Mouse (Mus musculus) hindbrain, embryonic 16.5 days (tissue): ENCODE measurements around the gene Gm10668. TPM values are rescaled to one million over a fixed set of nuclear protein-coding genes. Genes with fewer than 3 reads are reported as not detected.
"Not testable (repeated sequence)": the region's sequence is repeated elsewhere in the genome, so short reads cannot be mapped to it uniquely, and the experiment has no call there.

ENCODE experiments used
- ATAC-seq: fragments of 200-750 bp; cut with Nextera tagmentation; 2 replicates; pipeline ENCODE4 v1.8.0; 2017; ENCODE audit warnings: moderate TSS enrichment, moderate library complexity
- H3K27ac ChIP-seq: fragments of 300-500 bp; sonication (generic); 2 replicates; pipeline ENCODE4 v1.5.1; 2014; ENCODE audit warnings: low read depth, mild to moderate bottlenecking, control low read depth, low read length, moderate library complexity
- H3K27me3 ChIP-seq: fragments of 300-500 bp; sonication (generic); replicated peaks from 2 replicates; pipeline ENCODE4 v1.6.1; 2014; ENCODE audit warnings: low read length; ENCODE audit not compliant: control insufficient read depth, insufficient read depth
- H3K36me3 ChIP-seq: fragments of 300-500 bp; sonication (generic); 2 replicates; pipeline ENCODE4 v1.6.1; 2014; ENCODE audit warnings: mild to moderate bottlenecking, low read length, moderate library complexity, mixed read lengths; ENCODE audit not compliant: control insufficient read depth, insufficient read depth
- H3K4me1 ChIP-seq: fragments of 300-500 bp; sonication (generic); 2 replicates; pipeline ENCODE4 v1.6.1; 2014; ENCODE audit warnings: low read depth, low read length; ENCODE audit not compliant: control insufficient read depth, insufficient read depth
- H3K4me2 ChIP-seq: fragments of 300-500 bp; sonication (generic); 2 replicates; pipeline ENCODE4 v1.6.1; 2014; ENCODE audit warnings: mild to moderate bottlenecking, low read length, control low read depth, moderate library complexity
- H3K4me3 ChIP-seq: fragments of 300-500 bp; sonication (generic); 2 replicates; pipeline ENCODE4 v1.5.1; 2014; ENCODE audit warnings: mild to moderate bottlenecking, low read length, control low read depth, moderate library complexity
- H3K9ac ChIP-seq: fragments of 300-500 bp; sonication (generic); 2 replicates; pipeline ENCODE4 v1.6.1; 2014; ENCODE audit warnings: low read depth, mild to moderate bottlenecking, control low read depth, low read length, moderate library complexity
- H3K9me3 ChIP-seq: fragments of 300-500 bp; sonication (generic); 2 replicates; pipeline ENCODE4 v1.6.1; 2014; ENCODE audit warnings: mild to moderate bottlenecking, low read length, moderate library complexity; ENCODE audit not compliant: control insufficient read depth
- WGBS: fragments of 180-500 bp; shearing (Covaris S2); extraction: QIAGEN DNeasy Blood & Tissue Kit; methylation state at CpG from one replicate; pipeline ENCODE4 v1.1.7; 2014; 5-methylcytosine and 5-hydroxymethylcytosine counted together
- polyA plus RNA-seq: library from polyadenylated mRNA; unstranded; fragments of >200 nt; fragmentation: Nextera tagmentation; extraction: Ambion mirVana; gene quantifications from 2 replicates; pipeline ENCODE4 v1.2.1, GENCODE M21; 2015

Gene Gm10668
- not detected in 2 replicates for polyA plus RNA-seq

GRCm38 (mm10) chr7:20730524-20730923 lies at the start of gene Gm10668:
Gene Gm10668, minus strand, starts transcription at chr7:20730624.
- H3K9me3 ChIP-seq, H3K9ac ChIP-seq, H3K36me3 ChIP-seq, ATAC-seq, H3K27me3 ChIP-seq, H3K4me1 ChIP-seq, H3K27ac ChIP-seq, H3K4me2 ChIP-seq, H3K4me3 ChIP-seq: not testable (repeated sequence)
- no CpG with 5 or more reads among the region's 1 CpGs for WGBS

DNA sequence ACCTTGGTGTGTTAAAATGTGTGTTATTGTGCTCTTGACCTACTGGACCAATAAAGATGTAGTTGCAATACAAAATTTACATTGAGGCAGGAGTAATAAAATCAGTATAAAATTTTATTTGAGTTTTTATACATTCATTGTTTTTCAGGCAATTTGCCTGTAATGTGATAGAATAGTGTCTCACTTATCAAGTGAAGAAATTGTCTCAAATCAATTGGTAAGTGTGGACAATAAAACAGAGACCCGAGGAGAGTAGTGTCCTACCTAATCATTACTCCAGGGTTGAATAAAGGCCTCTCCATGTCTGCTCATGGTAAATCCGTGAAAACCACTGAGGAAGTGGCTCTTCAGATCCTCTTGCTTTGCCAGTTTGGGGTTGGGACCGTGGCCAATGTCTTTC lies 40.5 kb upstream of the Gm10668 start, which contains the start of gene Vmn1r112:
Vmn1r112 (plus strand) TSS at position 301 of the 400 bp plus-strand sequence.
- no CpG with 5 or more reads among the region's 3 CpGs for WGBS
- not testable (repeated sequence) for H3K4me1 ChIP-seq, H3K9me3 ChIP-seq, ATAC-seq, H3K4me2 ChIP-seq, H3K27me3 ChIP-seq, H3K9ac ChIP-seq, H3K27ac ChIP-seq, H3K36me3 ChIP-seq, H3K4me3 ChIP-seq

DNA sequence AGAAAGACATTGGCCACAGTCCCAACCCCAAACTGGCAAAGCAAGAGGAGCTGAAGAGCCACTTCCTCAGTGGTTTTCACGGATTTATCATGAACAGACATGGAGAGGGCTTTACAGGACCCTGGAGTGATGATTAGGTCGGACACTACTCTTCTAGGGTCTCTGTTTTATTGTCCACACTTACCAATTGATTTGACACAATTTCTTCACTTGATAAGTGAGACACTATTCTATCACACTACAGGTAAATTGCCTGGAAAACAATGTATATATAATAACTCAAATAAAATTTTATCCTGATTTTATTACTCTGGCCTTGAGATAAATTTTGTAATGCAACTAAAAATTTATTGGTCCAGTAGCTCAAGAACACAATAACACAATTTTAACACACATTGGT lies 27.3 kb downstream of the Gm10668 start, which contains the start of gene Vmn1r111:
Vmn1r111 (minus strand) TSS at position 101 of the 400 bp plus-strand sequence.
- not testable (repeated sequence) for H3K9ac ChIP-seq, H3K4me2 ChIP-seq, H3K27me3 ChIP-seq, H3K9me3 ChIP-seq, ATAC-seq, H3K4me3 ChIP-seq, H3K4me1 ChIP-seq, H3K36me3 ChIP-seq, H3K27ac ChIP-seq
- WGBS, result no CpG with 5 or more reads among the region's 2 CpGs

Other genes with a start within 250 kb of the Gm10668 start
- not detected in 2 replicates for gene Vmn1r103, start 220.1 kb downstream of the Gm10668 start, polyA plus RNA-seq
- not detected in 2 replicates for gene Vmn1r104, start 196.8 kb downstream of the Gm10668 start, polyA plus RNA-seq
- gene Gm5726, start 184.9 kb downstream of the Gm10668 start, polyA plus RNA-seq, result not detected in 2 replicates
- not detected in 2 replicates for gene Gm4141, start 154.4 kb downstream of the Gm10668 start, polyA plus RNA-seq
- gene Gm4513, start 131.6 kb downstream of the Gm10668 start, polyA plus RNA-seq, result not detected in 2 replicates
- not detected in 2 replicates for gene Vmn1r107, start 61.7 kb downstream of the Gm10668 start, polyA plus RNA-seq
- not detected in 2 replicates for gene Vmn1r111, start 27.4 kb downstream of the Gm10668 start, polyA plus RNA-seq
- gene Vmn1r112, start 40.6 kb upstream of the Gm10668 start, polyA plus RNA-seq, result not detected in 2 replicates
- gene Vmn1r113, start 56.7 kb upstream of the Gm10668 start, polyA plus RNA-seq, result not detected in 2 replicates
- gene Vmn1r114, start 81.6 kb upstream of the Gm10668 start, polyA plus RNA-seq, result not detected in 2 replicates
- gene Vmn1r115, start 114.4 kb upstream of the Gm10668 start, polyA plus RNA-seq, result not detected in 2 replicates
- not detected in 2 replicates for gene Vmn1r116, start 141.6 kb upstream of the Gm10668 start, polyA plus RNA-seq
- gene Vmn1r117, start 153.5 kb upstream of the Gm10668 start, polyA plus RNA-seq, result not detected in 2 replicates
- gene Vmn1r118, start 181.7 kb upstream of the Gm10668 start, polyA plus RNA-seq, result not detected in 2 replicates